Mouse (Mus musculus) gastrocnemius, postnatal 14 days (tissue): ENCODE results near the gene Sirt4. TPM values are rescaled to one million over a fixed set of nuclear protein-coding genes. Genes with fewer than 3 reads are reported as not detected.
"Not testable (repeated sequence)": the region's sequence is repeated elsewhere in the genome, so short reads cannot be mapped to it uniquely, and the experiment has no call there.

Experiments
- DNase-seq: peaks from one replicate; pipeline ENCODE4 v3.0.0; 2021; ENCODE audit warnings: mixed read lengths
- intact Hi-C: fragments of 180-260 bp; cut with DNase I; formaldehyde crosslinking; loops from one replicate; pipeline ENCODE4 v1.15.1; 2025; ENCODE audit warnings: low total_unique reads
- total RNA-seq, 2 experiments: library from RNA; stranded (reverse); gene quantifications; 2 replicates each; pipeline ENCODE4 v1.2.3; 2021

The Sirt4 gene
- total RNA-seq, 2 experiments from 2014 or later: 10.3 to 16.6 TPM

GRCm38 (mm10) chr5:115476107-115476727, 8.3 kb downstream of the Sirt4 start:
- DNase-seq: no peak
- intact Hi-C loops: no loop called here

GRCm38 (mm10) chr5:115475337-115476106, 9.0 kb downstream of the Sirt4 start:
- intact Hi-C loops: no loop called here
- DNase-seq: peak; percentile 54

- intact Hi-C loops: no loop called here
These were observed 10.2 kb downstream of the Sirt4 start for GRCm38 (mm10) chr5:115474174-115474828.

GRCm38 (mm10) chr5:115473191-115473590, 11.3 kb downstream of the Sirt4 start:
- intact Hi-C loops: no loop called here
- DNase-seq: no peak

More at GRCm38 (mm10) chr5:115474174-115474828, 10.2 kb downstream of the Sirt4 start:
- DNase-seq: no peak

- DNase-seq: no peak
- intact Hi-C loops: no loop called here
These were observed 13.6 kb downstream of the Sirt4 start for GRCm38 (mm10) chr5:115470766-115471531.

- DNase-seq: no peak
- intact Hi-C loops: no loop called here
These were observed 14.7 kb downstream of the Sirt4 start for GRCm38 (mm10) chr5:115469791-115470190.

GRCm38 (mm10) chr5:115465642-115466420, 18.7 kb downstream of the Sirt4 start, which contains the start of gene Pla2g1b:
Gene Pla2g1b, plus strand, starts transcription at chr5:115466262.
- DNase-seq: no peak
- intact Hi-C loops: no loop called here

GRCm38 (mm10) chr5:115464408-115465115, 20.0 kb downstream of the Sirt4 start:
- DNase-seq: no peak
- intact Hi-C loops: no loop called here

GRCm38 (mm10) chr5:115458918-115459317, 25.6 kb downstream of the Sirt4 start:
- intact Hi-C loops: no loop called here
- no peak for DNase-seq

GRCm38 (mm10) chr5:115455838-115456237, 28.7 kb downstream of the Sirt4 start:
- intact Hi-C loops: no loop called here
- no peak for DNase-seq

- intact Hi-C loops: no loop called here
- DNase-seq: no peak
These were observed 30.0 kb downstream of the Sirt4 start for GRCm38 (mm10) chr5:115454422-115455090.

GRCm38 (mm10) chr5:115450410-115451317, 33.9 kb downstream of the Sirt4 start:
- intact Hi-C loops: no loop called here
- DNase-seq: no peak

GRCm38 (mm10) chr5:115449247-115449646, 35.3 kb downstream of the Sirt4 start:
- intact Hi-C loops: no loop called here
- no peak for DNase-seq

GRCm38 (mm10) chr5:115447108-115447507, 37.4 kb downstream of the Sirt4 start:
- no peak for DNase-seq
- intact Hi-C loops: no loop called here

- intact Hi-C loops: no loop called here
- no peak for DNase-seq
These were observed 40.4 kb downstream of the Sirt4 start for GRCm38 (mm10) chr5:115444130-115444529.

GRCm38 (mm10) chr5:115442663-115443062, 41.9 kb downstream of the Sirt4 start:
- intact Hi-C loops, DNase-seq: not testable (repeated sequence)
